Mouse (Mus musculus): ENCODE results near the gene Ldah.
"Not testable (repeated sequence)": the region's sequence is repeated elsewhere in the genome, so short reads cannot be mapped to it uniquely, and the experiment has no call there.

The Ldah gene

GRCm38 (mm10) chr12:8207978-8208403 is at the start of gene Ldah:
Gene Ldah (plus strand): TSS chr12:8208107.
- DNase-seq (ENCODE audit: low read depth): peak; percentile 94

- DNase-seq (ENCODE audit: low read depth): no peak
Observed at GRCm38 (mm10) chr12:8167743-8168142, 40.2 kb upstream of the Ldah start.

- no peak for DNase-seq (ENCODE audit: low read depth)
Observed at GRCm38 (mm10) chr12:8180921-8181320, 27.0 kb upstream of the Ldah start.

- DNase-seq (ENCODE audit: low read depth): no peak
Observed at GRCm38 (mm10) chr12:8181744-8182143, 26.2 kb upstream of the Ldah start.

GRCm38 (mm10) chr12:8184518-8184917 is 23.4 kb upstream of the Ldah start:
- no peak for DNase-seq (ENCODE audit: low read depth)

- DNase-seq (ENCODE audit: low read depth): no peak
Observed at GRCm38 (mm10) chr12:8188161-8188560, 19.7 kb upstream of the Ldah start.

- not testable (repeated sequence) for DNase-seq (ENCODE audit: low read depth)
Observed at GRCm38 (mm10) chr12:8188796-8189535, 18.9 kb upstream of the Ldah start.

GRCm38 (mm10) chr12:8189722-8190121 is 18.2 kb upstream of the Ldah start:
- no peak for DNase-seq (ENCODE audit: low read depth)

GRCm38 (mm10) chr12:8205721-8206120 is 2.2 kb upstream of the Ldah start:
- DNase-seq (ENCODE audit: low read depth): no peak

GRCm38 (mm10) chr12:8207578-8207977 is 329 bp upstream of the Ldah start:
- no peak for DNase-seq (ENCODE audit: low read depth)

- DNase-seq (ENCODE audit: low read depth): no peak
Observed at GRCm38 (mm10) chr12:8216392-8217280, 8.7 kb downstream of the Ldah start.

GRCm38 (mm10) chr12:8223036-8223435 is 15.1 kb downstream of the Ldah start:
- DNase-seq (ENCODE audit: low read depth): no peak

- DNase-seq (ENCODE audit: low read depth): no peak
Observed at GRCm38 (mm10) chr12:8231101-8231500, 23.2 kb downstream of the Ldah start.

- DNase-seq (ENCODE audit: low read depth): peak; percentile 9
Observed at GRCm38 (mm10) chr12:8232679-8233078, 24.8 kb downstream of the Ldah start.

GRCm38 (mm10) chr12:8242181-8242580 is 34.3 kb downstream of the Ldah start:
- no peak for DNase-seq (ENCODE audit: low read depth)

- DNase-seq (ENCODE audit: low read depth): no peak
Observed at GRCm38 (mm10) chr12:8244746-8245145, 36.8 kb downstream of the Ldah start.

- DNase-seq (ENCODE audit: low read depth): no peak
Observed at GRCm38 (mm10) chr12:8260297-8260696, 52.4 kb downstream of the Ldah start.

GRCm38 (mm10) chr12:8266311-8266710 is 58.4 kb downstream of the Ldah start:
- no peak for DNase-seq (ENCODE audit: low read depth)

GRCm38 (mm10) chr12:8269627-8270026 is 61.7 kb downstream of the Ldah start:
- DNase-seq (ENCODE audit: low read depth): no peak

GRCm38 (mm10) chr12:8271405-8271804 is 63.5 kb downstream of the Ldah start:
- no peak for DNase-seq (ENCODE audit: low read depth)

- DNase-seq (ENCODE audit: low read depth): no peak
Observed at GRCm38 (mm10) chr12:8273471-8274171, 65.7 kb downstream of the Ldah start.

- no peak for DNase-seq (ENCODE audit: low read depth)
Observed at GRCm38 (mm10) chr12:8275424-8275823, 67.5 kb downstream of the Ldah start.
